Mouse (Mus musculus) ovary, postnatal 14 days (tissue): Measurements from ENCODE around the gene Ptpdc1.

Source experiments
- DNase-seq: peaks from one replicate; pipeline ENCODE4 v3.0.0; 2022; ENCODE audit warnings: low spot score

The Ptpdc1 gene

GRCm38 (mm10) chr13:48546330-48546917 lies 79.0 kb downstream of the Ptpdc1 start:
- peak; percentile 98 for DNase-seq

GRCm38 (mm10) chr13:48545476-48546281 lies 79.8 kb downstream of the Ptpdc1 start:
- peak; percentile 93 for DNase-seq

GRCm38 (mm10) chr13:48544867-48545266 lies 80.6 kb downstream of the Ptpdc1 start:
- DNase-seq: no peak

- no peak for DNase-seq
Measured at GRCm38 (mm10) chr13:48544391-48544790, 81.1 kb downstream of the Ptpdc1 start.

GRCm38 (mm10) chr13:48540488-48540887 lies 85.0 kb downstream of the Ptpdc1 start:
- DNase-seq: no peak

- DNase-seq: no peak
Measured at GRCm38 (mm10) chr13:48533441-48533840, 92.0 kb downstream of the Ptpdc1 start.

- no peak for DNase-seq
Measured at GRCm38 (mm10) chr13:48531448-48531847, 94.0 kb downstream of the Ptpdc1 start.

- peak; percentile 27 for DNase-seq
Measured at GRCm38 (mm10) chr13:48530685-48531084, 94.8 kb downstream of the Ptpdc1 start.

- no peak for DNase-seq
Measured at GRCm38 (mm10) chr13:48529028-48529427, 96.4 kb downstream of the Ptpdc1 start.

- peak; percentile 56 for DNase-seq
Measured at GRCm38 (mm10) chr13:48528123-48528871, 97.2 kb downstream of the Ptpdc1 start.
